Mouse (Mus musculus) G1E (cell line): Measurements from ENCODE around the gene Gapvd1.

Experiments
- CTCF ChIP-seq: IDR thresholded peaks from 2 replicates; pipeline ENCODE4 v1.5.1; 2012; ENCODE audit warnings: low read depth, low read length, inconsistent platforms, mixed read lengths
- GATA1 ChIP-seq: IDR thresholded peaks from 2 replicates; pipeline ENCODE4 v1.6.1; 2012; ENCODE audit warnings: borderline replicate concordance, low read length, inconsistent platforms, mixed read lengths
- GATA2 ChIP-seq: IDR thresholded peaks from 2 replicates; pipeline ENCODE4 v1.6.1; 2012; ENCODE audit warnings: low read depth, low read length, inconsistent platforms, borderline replicate concordance
- POLR2AphosphoS5 ChIP-seq: IDR thresholded peaks from 2 replicates; pipeline ENCODE4 v1.6.1; 2012; ENCODE audit warnings: low read depth, low read length, inconsistent platforms; ENCODE audit not compliant: insufficient replicate concordance

GRCm38 (mm10) chr2:34677976-34678375 lies 77.1 kb downstream of the Gapvd1 start:
- TF ChIP-seq CTCF (no peak), POLR2AphosphoS5 (no peak), GATA2 (no peak), GATA1 (no peak)
